Mouse (Mus musculus): ENCODE measurements around the gene Man2a1. TPM values are rescaled to one million over a fixed set of nuclear protein-coding genes. Genes with fewer than 3 reads are reported as not detected.

Gene Man2a1
- polyA plus RNA-seq, 1 experiment from 2014 or later, result 16.1 TPM

GRCm38 (mm10) chr17:64644888-64645605 lies 44.5 kb downstream of the Man2a1 start:
- no peak overlapping the region for H3K4me2 ChIP-seq (replicated peaks; ENCODE audit: low read depth, low read length)
- H3K4me1 ChIP-seq (ENCODE audit: control insufficient read depth, insufficient read depth, low read length), result 0 out of 2 replicates have a peak, but pooled peaks cover 4% of the 10 kb centered on the region
- no peak overlapping the region for H3K27ac ChIP-seq (ENCODE audit: low read length)
- no peaks in the 10 kb centered on the region for H3K9me3 ChIP-seq (ENCODE audit: control insufficient read depth, low read depth, low read length)
- 57% methylated on average over 8 of the region's 8 CpGs for WGBS
- no peak for ATAC-seq (ENCODE audit: insufficient number of reproducible peaks, insufficient read depth, low FRiP score, low read depth)
- no peak overlapping the region for H3K9ac ChIP-seq (replicated peaks; ENCODE audit: low read depth, low read length)
- H3K36me3 ChIP-seq (ENCODE audit: control insufficient read depth, insufficient read depth, low read length), result no peaks in the 10 kb centered on the region
- no peaks in the 10 kb centered on the region for H3K27me3 ChIP-seq (ENCODE audit: control insufficient read depth, insufficient read depth, low read length)
- no peak overlapping the region for H3K4me3 ChIP-seq (ENCODE audit: low read depth, low read length)

- Histone ChIP-seq H3K36me3 (ENCODE audit: control insufficient read depth, insufficient read depth, low read length) (peaks cover 7% of the 10 kb centered on the region), H3K9me3 (ENCODE audit: control insufficient read depth, low read depth, low read length) (peaks cover 3% of the 10 kb centered on the region; the same call in 1 of the 2 replicates), H3K27ac (ENCODE audit: low read length) (no peak overlapping the region), H3K4me1 (ENCODE audit: control insufficient read depth, insufficient read depth, low read length) (0 out of 2 replicates have a peak, but pooled peaks cover 4% of the 10 kb centered on the region), H3K27me3 (ENCODE audit: control insufficient read depth, insufficient read depth, low read length) (no peaks in the 10 kb centered on the region), H3K9ac (replicated peaks; ENCODE audit: low read depth, low read length) (no peak overlapping the region), H3K4me2 (replicated peaks; ENCODE audit: low read depth, low read length) (no peak overlapping the region), H3K4me3 (ENCODE audit: low read depth, low read length) (no peak overlapping the region)
- 74% methylated on average over 9 of the region's 9 CpGs for WGBS
- ATAC-seq (ENCODE audit: insufficient number of reproducible peaks, insufficient read depth, low FRiP score, low read depth), result no peak
These were observed 46.9 kb downstream of the Man2a1 start for GRCm38 (mm10) chr17:64647396-64647795.

- Histone ChIP-seq H3K4me3 (ENCODE audit: low read depth, low read length) (no peak overlapping the region), H3K4me2 (replicated peaks; ENCODE audit: low read depth, low read length) (no peak overlapping the region), H3K9me3 (ENCODE audit: control insufficient read depth, low read depth, low read length) (peaks cover 6% of the 10 kb centered on the region; the same call in 1 of the 2 replicates), H3K27ac (ENCODE audit: low read length) (no peak overlapping the region), H3K36me3 (ENCODE audit: control insufficient read depth, insufficient read depth, low read length) (peaks cover 15% of the 10 kb centered on the region), H3K9ac (replicated peaks; ENCODE audit: low read depth, low read length) (no peak overlapping the region), H3K4me1 (ENCODE audit: control insufficient read depth, insufficient read depth, low read length) (no peaks in the 10 kb centered on the region), H3K27me3 (ENCODE audit: control insufficient read depth, insufficient read depth, low read length) (no peaks in the 10 kb centered on the region)
- ATAC-seq (ENCODE audit: insufficient number of reproducible peaks, insufficient read depth, low FRiP score, low read depth), result no peak
- 92% methylated on average over 9 of the region's 9 CpGs for WGBS
These were observed 50.2 kb downstream of the Man2a1 start for GRCm38 (mm10) chr17:64650702-64651101.

- WGBS, result 92% methylated on average over 2 of the region's 2 CpGs
- peaks cover 15% of the 10 kb centered on the region for H3K36me3 ChIP-seq (ENCODE audit: control insufficient read depth, insufficient read depth, low read length)
- H3K27me3 ChIP-seq (ENCODE audit: control insufficient read depth, insufficient read depth, low read length), result no peaks in the 10 kb centered on the region
- H3K4me1 ChIP-seq (ENCODE audit: control insufficient read depth, insufficient read depth, low read length), result no peaks in the 10 kb centered on the region
- no peak for ATAC-seq (ENCODE audit: insufficient number of reproducible peaks, insufficient read depth, low FRiP score, low read depth)
- peaks cover 6% of the 10 kb centered on the region; the same call in 1 of the 2 replicates for H3K9me3 ChIP-seq (ENCODE audit: control insufficient read depth, low read depth, low read length)
- no peak overlapping the region for H3K4me2 ChIP-seq (replicated peaks; ENCODE audit: low read depth, low read length)
- no peak overlapping the region for H3K4me3 ChIP-seq (ENCODE audit: low read depth, low read length)
- no peak overlapping the region for H3K27ac ChIP-seq (ENCODE audit: low read length)
- H3K9ac ChIP-seq (replicated peaks; ENCODE audit: low read depth, low read length), result no peak overlapping the region
These were observed 53.1 kb downstream of the Man2a1 start for GRCm38 (mm10) chr17:64653621-64654020.

- no peaks in the 10 kb centered on the region for H3K27me3 ChIP-seq (ENCODE audit: control insufficient read depth, insufficient read depth, low read length)
- H3K4me3 ChIP-seq (ENCODE audit: low read depth, low read length), result no peak overlapping the region
- no peaks in the 10 kb centered on the region for H3K4me1 ChIP-seq (ENCODE audit: control insufficient read depth, insufficient read depth, low read length)
- no peaks in the 10 kb centered on the region for H3K9me3 ChIP-seq (ENCODE audit: control insufficient read depth, low read depth, low read length)
- WGBS, result 71% methylated on average over 4 of the region's 4 CpGs
- H3K9ac ChIP-seq (replicated peaks; ENCODE audit: low read depth, low read length), result no peak overlapping the region
- H3K4me2 ChIP-seq (replicated peaks; ENCODE audit: low read depth, low read length), result no peak overlapping the region
- no peak for ATAC-seq (ENCODE audit: insufficient number of reproducible peaks, insufficient read depth, low FRiP score, low read depth)
- H3K36me3 ChIP-seq (ENCODE audit: control insufficient read depth, insufficient read depth, low read length), result peaks cover 11% of the 10 kb centered on the region; the same call in 1 of the 2 replicates
- no peak overlapping the region for H3K27ac ChIP-seq (ENCODE audit: low read length)
These were observed 59.1 kb downstream of the Man2a1 start for GRCm38 (mm10) chr17:64659682-64660081.

- no peak overlapping the region for H3K4me2 ChIP-seq (replicated peaks; ENCODE audit: low read depth, low read length)
- no peaks in the 10 kb centered on the region for H3K9me3 ChIP-seq (ENCODE audit: control insufficient read depth, low read depth, low read length)
- no peak overlapping the region for H3K9ac ChIP-seq (replicated peaks; ENCODE audit: low read depth, low read length)
- H3K27ac ChIP-seq (ENCODE audit: low read length), result no peak overlapping the region
- H3K4me1 ChIP-seq (ENCODE audit: control insufficient read depth, insufficient read depth, low read length), result no peaks in the 10 kb centered on the region
- WGBS, result 92% methylated on average over 4 of the region's 4 CpGs
- H3K4me3 ChIP-seq (ENCODE audit: low read depth, low read length), result no peak overlapping the region
- H3K27me3 ChIP-seq (ENCODE audit: control insufficient read depth, insufficient read depth, low read length), result no peaks in the 10 kb centered on the region
- no peak for ATAC-seq (ENCODE audit: insufficient number of reproducible peaks, insufficient read depth, low FRiP score, low read depth)
- peaks cover 13% of the 10 kb centered on the region for H3K36me3 ChIP-seq (ENCODE audit: control insufficient read depth, insufficient read depth, low read length)
These were observed 66.0 kb downstream of the Man2a1 start for GRCm38 (mm10) chr17:64666518-64666917.

- no peak overlapping the region for H3K27ac ChIP-seq (ENCODE audit: low read length)
- no peaks in the 10 kb centered on the region for H3K27me3 ChIP-seq (ENCODE audit: control insufficient read depth, insufficient read depth, low read length)
- peaks cover 23% of the 10 kb centered on the region for H3K36me3 ChIP-seq (ENCODE audit: control insufficient read depth, insufficient read depth, low read length)
- no peak for ATAC-seq (ENCODE audit: insufficient number of reproducible peaks, insufficient read depth, low FRiP score, low read depth)
- no peaks in the 10 kb centered on the region for H3K9me3 ChIP-seq (ENCODE audit: control insufficient read depth, low read depth, low read length)
- no peaks in the 10 kb centered on the region for H3K4me1 ChIP-seq (ENCODE audit: control insufficient read depth, insufficient read depth, low read length)
- H3K9ac ChIP-seq (replicated peaks; ENCODE audit: low read depth, low read length), result no peak overlapping the region
- WGBS, result 81% methylated on average over 5 of the region's 5 CpGs
- no peak overlapping the region for H3K4me3 ChIP-seq (ENCODE audit: low read depth, low read length)
- no peak overlapping the region for H3K4me2 ChIP-seq (replicated peaks; ENCODE audit: low read depth, low read length)
These were observed 68.0 kb downstream of the Man2a1 start for GRCm38 (mm10) chr17:64668504-64668903.

GRCm38 (mm10) chr17:64674401-64674800 lies 73.9 kb downstream of the Man2a1 start:
- no peak overlapping the region for H3K9ac ChIP-seq (replicated peaks; ENCODE audit: low read depth, low read length)
- no peak overlapping the region for H3K4me3 ChIP-seq (ENCODE audit: low read depth, low read length)
- ATAC-seq (ENCODE audit: insufficient number of reproducible peaks, insufficient read depth, low FRiP score, low read depth), result no peak
- no peak overlapping the region for H3K27ac ChIP-seq (ENCODE audit: low read length)
- 92% methylated on average over 1 of the region's 1 CpGs for WGBS
- peaks cover 19% of the 10 kb centered on the region for H3K36me3 ChIP-seq (ENCODE audit: control insufficient read depth, insufficient read depth, low read length)
- H3K4me2 ChIP-seq (replicated peaks; ENCODE audit: low read depth, low read length), result no peak overlapping the region
- peaks cover 6% of the 10 kb centered on the region; the same call in 1 of the 2 replicates for H3K9me3 ChIP-seq (ENCODE audit: control insufficient read depth, low read depth, low read length)
- H3K4me1 ChIP-seq (ENCODE audit: control insufficient read depth, insufficient read depth, low read length), result peaks cover 9% of the 10 kb centered on the region
- no peaks in the 10 kb centered on the region for H3K27me3 ChIP-seq (ENCODE audit: control insufficient read depth, insufficient read depth, low read length)
